Mouse (Mus musculus): ENCODE data around the gene Rere.

The Rere gene

DNA sequence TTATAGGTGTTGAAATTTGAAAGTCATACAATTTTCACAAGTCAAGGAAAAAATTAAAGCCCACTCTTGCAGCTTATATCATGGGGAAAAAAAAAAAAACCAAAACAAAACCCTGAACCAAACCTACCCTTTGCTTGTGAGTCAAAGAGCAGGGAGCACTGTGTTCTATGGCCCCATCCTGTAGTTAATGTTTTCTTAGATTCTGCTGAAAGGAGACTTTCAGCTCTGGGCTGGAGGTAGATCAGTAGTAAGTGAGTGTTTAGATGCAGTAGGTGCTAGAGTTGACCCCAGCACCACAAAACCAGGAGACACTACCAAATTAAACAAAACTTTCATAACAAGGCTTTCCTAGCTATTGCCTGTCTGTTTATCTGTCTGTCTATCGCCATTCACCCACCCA, 133.3 kb downstream of the Rere start:
- CTCF ChIA-PET, result no interaction called here

DNA sequence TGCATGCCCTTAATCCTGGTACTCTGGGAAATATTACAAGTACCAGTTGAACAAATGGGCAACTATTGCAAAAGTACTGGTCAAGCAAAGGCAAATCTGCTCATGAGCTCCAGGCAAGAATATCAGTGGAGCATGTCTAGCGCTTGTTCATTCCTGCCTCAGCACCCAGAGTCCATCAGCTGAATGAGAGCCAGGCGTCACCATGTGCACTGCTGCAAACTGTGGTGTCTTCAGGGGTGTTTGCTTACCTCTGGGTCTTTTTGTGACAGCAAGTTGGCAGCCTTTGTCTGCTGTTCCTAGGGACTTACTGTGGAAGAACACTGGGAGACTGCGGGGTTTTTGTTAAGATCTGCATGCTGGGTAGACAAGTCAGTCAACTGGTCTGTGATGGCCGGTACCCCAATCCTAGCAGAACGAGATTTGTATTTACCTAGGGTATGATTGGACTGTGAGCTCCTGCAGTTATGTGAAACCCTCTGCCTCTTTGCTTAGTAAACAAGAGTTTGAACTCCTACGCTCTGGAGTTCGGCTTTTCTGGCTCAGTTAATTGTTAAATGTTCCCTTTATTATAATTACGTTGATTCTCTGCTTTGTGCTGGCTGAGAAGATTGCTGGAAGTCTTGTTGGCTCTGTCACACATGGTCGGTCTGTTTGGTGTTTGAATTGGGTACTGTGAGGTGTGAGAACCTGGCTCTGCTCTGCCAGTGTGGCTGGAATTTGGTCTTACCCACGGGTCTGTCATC, 134.0 kb downstream of the Rere start:
- CTCF ChIA-PET, result no interaction called here

DNA sequence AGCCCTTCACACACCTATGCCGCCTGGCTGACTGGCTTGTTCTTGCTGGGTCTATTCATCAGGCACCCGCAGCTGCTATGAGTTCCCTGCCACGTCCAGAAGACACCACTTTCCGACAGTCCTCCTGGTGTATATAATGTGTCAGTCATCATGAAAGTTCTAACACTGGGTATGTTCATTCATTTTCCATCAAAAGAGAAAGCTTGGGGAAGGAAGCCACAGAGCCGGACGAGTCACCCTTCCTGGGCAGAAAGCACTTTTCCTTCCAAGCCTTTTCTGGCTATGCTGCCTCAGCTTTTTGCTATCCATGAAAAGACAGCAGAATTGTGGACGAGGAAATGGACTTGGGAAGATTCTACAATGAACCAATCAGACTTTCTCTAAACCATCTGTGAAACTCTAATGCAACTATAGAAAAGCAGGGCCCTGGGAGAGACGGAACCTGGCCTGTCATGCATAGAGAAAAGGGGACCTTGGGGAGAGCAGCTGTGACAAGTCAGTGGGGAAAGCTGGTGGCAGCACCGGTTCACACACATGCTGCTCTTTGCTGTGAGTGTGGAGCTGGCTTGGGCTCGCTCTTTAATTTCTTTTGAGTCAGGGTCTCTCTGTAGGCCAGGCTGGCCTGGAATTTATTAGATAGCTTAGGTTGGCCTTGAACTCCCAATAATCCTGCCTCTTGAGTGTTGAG, 139.3 kb downstream of the Rere start:
- CTCF ChIA-PET, result interaction anchor here (0.6 to 1.0 kb wide), 2 partner anchors 13 to 212 kb away, joined by 3 to 4 read pairs; no protein-coding TSS in a partner anchor

DNA sequence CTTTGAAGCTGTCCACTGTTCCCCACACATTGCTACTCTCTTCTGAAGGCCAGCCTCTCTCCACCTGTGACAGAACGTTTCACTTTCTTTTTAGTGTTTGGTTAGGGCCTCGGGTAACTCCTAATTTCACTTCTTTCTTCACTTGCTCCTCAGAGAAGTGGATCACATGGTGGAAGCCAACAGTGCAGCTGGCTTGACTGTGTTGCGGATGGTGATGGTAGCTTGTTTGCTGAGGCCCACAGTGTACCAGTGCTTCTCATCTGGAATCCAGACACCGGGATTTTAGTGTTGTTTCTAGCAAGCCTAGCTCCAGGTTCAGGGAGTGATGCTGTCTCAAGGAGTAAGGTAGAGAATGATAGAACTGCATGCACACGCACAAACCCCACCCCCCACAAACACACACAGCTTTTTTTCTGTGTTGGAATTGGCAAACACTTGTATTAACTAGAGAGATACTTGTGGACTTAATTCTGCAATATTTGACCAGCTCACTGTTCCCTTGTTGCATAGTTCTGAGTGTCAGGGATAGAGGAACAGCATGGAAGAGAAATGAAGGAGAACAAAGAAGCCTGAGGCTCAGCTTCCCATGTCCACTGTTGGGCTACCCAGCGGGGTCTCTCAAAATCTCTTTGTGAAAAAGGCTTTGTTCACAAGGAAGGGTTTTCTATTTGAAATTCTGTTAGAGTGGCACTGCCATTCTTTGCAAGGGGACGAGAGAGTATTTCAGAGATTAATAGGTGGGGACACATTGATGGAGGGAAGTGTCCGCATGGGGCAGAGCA, 144.8 kb downstream of the Rere start:
- CTCF ChIA-PET, result no interaction called here

GRCm38 (mm10) chr4:150426880-150427476, 145.5 kb downstream of the Rere start:
- CTCF ChIA-PET, result no interaction called here

GRCm38 (mm10) chr4:150428762-150429161, 147.3 kb downstream of the Rere start:
- CTCF ChIA-PET, result no interaction called here

DNA sequence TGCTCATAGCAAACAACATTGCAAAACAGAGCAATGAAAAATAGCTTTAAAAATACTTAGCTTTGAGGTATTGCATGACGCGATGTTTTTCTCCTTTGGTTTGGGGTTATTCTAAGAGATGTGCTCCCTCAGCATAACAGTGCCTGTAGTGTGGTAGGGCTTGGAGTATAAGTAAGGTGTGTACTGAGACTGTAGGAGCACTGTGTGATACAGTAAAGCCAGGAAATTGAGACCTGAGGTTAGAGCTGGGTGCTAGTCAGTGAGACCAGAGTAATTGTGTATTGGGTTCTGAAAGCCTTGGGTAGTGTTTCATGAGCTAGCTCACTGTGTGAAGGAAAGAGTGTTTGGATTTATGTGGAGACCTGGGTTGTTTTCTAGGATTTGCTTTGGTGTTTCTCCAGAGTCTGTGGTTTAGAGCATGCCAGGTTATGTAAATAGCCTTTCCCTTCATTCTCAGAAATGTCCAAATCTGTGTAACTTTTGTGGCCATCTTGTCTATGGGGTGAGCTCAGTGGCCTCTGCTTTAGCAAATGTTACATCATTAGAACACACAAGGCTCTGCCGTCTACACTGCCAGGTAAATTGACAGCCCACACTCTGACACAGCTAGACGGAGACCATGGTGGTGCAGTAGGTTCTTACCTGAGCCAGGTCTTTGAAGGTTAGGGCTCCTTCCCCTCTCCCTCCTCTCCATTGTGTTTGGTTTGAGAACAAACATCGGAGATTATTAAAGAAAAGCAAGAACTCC, 152.6 kb downstream of the Rere start:
- CTCF ChIA-PET, result interaction anchor here (0.6 to 0.7 kb wide), 2 partner anchors 13 to 1627 kb away, joined by 4 to 12 read pairs; no protein-coding TSS in a partner anchor

DNA sequence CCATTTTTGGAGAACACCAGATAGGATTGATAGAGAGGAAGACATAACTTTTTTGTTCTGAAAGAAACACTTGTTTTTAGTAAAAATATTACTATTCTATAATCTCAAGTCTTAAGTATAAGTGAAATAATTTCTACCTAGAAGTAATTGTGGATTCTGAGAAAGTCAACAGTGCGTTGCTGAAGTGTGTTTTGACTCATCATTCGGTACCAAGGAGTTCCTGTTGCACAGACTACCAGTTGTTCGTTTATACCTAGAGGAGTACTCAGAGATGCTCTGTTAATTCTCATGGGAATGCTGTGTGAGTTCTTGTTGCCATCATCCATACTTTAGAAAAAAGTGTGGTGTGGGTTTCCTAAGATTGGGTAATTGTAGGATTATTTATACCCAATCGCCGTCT, 154.1 kb downstream of the Rere start:
- CTCF ChIA-PET, result no interaction called here

DNA sequence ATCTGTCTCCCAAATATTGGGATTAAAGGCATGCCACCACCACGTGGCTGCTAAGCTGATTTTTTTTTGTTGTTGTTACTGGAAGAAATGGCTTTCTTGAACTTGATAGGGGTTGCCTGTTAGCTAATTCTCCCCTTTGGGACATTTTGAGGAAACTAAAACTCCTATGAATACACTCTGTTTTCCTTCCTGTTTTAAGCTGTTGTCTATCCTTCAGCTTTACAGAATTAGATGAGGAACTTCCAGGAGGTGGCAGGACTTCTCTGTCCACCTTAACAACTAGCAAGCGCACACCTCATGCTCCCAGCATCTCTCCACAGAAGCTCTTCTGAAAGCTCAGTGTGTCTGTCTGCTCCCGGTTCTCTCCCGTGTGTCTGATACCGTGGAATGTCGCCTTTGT, 157.2 kb downstream of the Rere start:
- CTCF ChIA-PET, result no interaction called here

GRCm38 (mm10) chr4:150441931-150442330, 160.5 kb downstream of the Rere start:
- CTCF ChIA-PET, result interaction anchor here (1.1 kb wide), 1 partner anchor 27 kb away, joined by 4 read pairs; no protein-coding TSS in a partner anchor

- CTCF ChIA-PET, result no interaction called here
These were observed 162.6 kb downstream of the Rere start for GRCm38 (mm10) chr4:150444068-150444467.

DNA sequence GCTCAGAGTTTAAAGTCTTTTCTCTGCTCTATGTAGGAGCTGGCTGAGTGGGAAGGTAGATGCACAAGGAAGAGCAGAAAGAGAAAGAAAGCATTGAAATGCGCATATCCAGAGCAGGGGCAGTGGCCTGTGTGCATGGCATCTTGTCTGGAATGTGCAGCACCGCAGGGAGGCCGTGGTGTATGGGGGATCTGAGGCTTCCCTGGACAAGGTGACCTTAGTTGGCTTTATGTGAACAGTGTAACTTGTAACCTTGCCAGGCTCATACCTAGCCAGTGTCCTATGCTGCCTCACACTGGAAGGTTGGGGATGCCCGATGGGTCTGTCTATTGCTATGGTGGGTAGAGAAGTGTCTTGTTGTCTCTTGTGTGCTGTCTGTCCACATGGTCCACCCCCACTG, 165.2 kb downstream of the Rere start:
- CTCF ChIA-PET, result no interaction called here

- CTCF ChIA-PET, result no interaction called here
These were observed 166.1 kb downstream of the Rere start for GRCm38 (mm10) chr4:150447517-150447916.

DNA sequence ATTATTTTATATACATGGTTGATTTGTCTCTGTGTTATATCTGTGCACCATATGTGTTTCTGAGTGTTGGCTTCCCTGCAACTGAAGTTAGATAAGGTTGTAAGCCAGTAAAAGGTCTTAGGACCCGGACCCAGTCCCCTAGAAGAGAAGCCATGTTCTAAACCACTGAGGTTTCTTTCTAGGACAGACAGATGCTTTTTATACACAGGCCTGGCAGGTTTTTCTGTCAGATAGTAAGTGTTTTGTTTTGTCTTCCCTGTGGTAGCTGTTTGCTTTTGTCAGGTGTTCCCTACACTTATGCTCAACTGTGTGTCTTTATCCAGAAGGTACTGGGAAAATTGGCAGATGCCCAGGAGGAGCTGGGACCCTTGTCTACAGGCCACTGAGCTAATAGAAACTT, 167.0 kb downstream of the Rere start:
- CTCF ChIA-PET, result no interaction called here

GRCm38 (mm10) chr4:150450081-150450691, 168.7 kb downstream of the Rere start:
- CTCF ChIA-PET, result no interaction called here

DNA sequence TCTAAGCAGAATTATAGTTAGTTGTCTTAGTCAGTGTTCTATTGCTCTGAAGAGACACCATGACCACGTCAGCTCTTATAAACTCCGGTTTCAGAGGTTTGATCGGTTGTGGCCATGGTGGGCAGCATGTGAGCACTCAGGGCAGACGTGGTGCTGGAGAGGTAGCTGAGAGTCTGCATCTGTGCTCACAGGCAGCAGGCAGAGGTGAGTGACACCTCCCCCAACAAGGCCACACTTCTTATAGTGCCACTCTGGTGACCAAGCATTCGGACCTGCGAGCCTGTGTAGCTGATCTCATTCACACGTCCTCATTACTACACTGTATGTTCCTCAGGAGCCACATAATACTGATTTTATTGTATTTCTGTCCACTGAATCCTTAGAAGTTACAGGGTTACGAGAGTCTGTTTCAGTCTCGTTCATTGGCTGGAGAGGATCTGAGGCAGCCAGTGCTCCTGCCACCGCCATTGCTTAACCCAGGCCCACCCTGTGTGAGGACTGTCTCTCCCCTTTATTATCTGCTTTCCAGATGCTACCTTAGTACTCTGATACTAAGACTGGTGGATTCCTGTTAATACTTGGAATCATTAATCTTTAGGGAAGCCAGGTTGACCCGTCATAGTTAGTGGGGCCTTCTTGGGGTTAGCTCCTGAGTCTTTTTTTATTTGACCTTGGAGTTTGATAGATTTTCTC, 170.9 kb downstream of the Rere start:
- CTCF ChIA-PET, result no interaction called here

- CTCF ChIA-PET, result no interaction called here
These were observed 173.3 kb downstream of the Rere start for GRCm38 (mm10) chr4:150454571-150455306.

DNA sequence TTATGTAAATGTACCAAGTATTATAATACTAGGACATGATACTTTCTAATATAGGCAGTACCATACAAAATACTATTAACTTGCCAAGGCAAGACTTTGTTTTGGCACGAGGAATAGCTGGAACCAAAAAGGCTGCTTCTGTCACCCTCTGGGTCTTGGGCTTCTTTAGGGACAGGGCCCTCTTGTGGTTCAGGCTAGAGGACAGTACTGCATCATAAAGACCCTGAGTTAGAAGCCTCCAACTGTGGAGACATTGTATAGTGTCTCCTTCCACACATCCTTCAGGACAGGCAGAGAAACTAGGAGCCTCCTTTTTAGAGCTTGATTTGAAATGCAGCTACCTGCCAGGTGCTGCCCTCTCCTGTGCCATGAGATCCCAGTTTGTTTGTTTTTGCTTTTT, 174.3 kb downstream of the Rere start:
- CTCF ChIA-PET, result no interaction called here

- CTCF ChIA-PET, result no interaction called here
These were observed 175.0 kb downstream of the Rere start for GRCm38 (mm10) chr4:150456452-150456851.

- CTCF ChIA-PET, result no interaction called here
These were observed 175.4 kb downstream of the Rere start for GRCm38 (mm10) chr4:150456886-150457285.
